Mouse (Mus musculus): Measurements from ENCODE around the gene Gm20388.

DNA sequence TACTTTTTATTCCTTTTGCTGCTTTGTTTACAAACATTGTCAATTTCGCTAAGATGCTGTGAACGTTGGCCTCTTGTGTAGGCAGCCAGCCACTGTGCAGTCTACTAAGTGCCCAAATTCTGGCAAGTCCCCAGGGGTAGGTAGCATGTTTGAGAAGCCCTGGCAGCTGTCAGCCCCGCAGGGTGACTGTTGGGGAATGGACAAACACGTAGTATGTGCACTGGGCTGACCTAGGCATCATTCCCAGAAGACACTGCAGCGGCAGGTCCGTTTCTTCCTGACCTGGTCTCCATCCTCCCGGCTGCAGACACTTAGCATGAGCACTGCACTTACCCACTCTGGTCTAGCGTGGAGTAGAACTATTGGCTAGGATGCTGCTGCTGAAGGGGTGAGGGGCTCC is 2093.0 kb downstream of the Gm20388 start:
- TF ChIP-seq CTCF (IDR thresholded peaks at IDR 0.05; ENCODE audit: borderline replicate concordance, insufficient read depth, low read depth, low read length), result no peak
- no peak for TF ChIP-seq POLR2A (IDR thresholded peaks at IDR 0.05; ENCODE audit: borderline replicate concordance, insufficient read depth, low read length)
